ENCODE assay signal across 8 mouse cellular contexts in the genomic region with DNA sequence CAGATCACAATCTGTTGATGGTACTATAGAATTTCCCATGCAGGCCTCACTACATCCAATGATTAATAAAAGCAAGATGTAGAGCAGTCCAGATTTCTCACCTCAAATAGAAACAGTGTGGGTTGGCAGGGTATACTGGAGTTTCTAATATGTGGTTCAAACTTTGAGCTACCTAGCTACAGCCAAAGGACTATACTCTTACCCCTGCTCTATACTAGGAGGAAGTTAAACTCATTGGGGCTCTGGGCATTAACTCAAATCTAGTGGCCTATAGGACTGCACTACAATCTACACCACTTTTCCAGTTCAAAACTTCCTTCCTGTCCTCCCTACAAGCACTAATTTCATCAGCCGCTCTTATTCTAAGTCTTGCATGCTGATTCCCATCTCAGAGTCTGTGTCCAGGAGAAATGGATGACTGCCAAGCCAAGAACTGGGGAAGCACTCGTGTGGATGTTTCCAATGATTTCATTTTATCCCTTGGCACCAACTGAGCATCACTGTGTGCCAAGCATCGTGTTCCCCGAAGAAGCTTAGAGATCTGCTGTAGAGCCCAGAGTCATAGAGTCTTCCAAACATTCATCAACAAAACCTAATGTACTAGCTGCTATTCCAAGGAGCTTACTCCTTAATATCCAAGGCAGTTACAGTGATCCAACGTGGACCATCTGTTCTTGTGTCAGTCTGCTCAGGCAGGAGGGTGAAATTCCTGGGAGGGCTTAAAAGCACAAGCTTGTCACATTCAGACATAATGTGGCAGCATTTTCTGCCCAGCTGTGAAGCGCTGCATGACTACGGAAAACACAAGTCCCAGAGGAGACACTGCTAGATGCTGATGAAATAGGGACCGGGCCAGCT.
DNase-seq lines count a peak whose midpoint lies in the region; ATAC-seq lines count a peak whose summit lies in the region.

No protein-coding gene starts in this region.

- ATAC-seq in midbrain, embryonic 14.5 days (ENCODE audit: low FRiP score, low TSS enrichment): 0 out of 2 replicates have a peak, but pooled peaks have one; percentile 31
- no peak for ATAC-seq in liver, embryonic 12.5 days

- H3K9me3 ChIP-seq in midbrain, embryonic 14.5 days (ENCODE audit: control insufficient read depth, low read length): no peaks in the 10 kb centered on the region
- H3K9me3 ChIP-seq in midbrain, embryonic 10.5 days (replicated peaks): no peaks in the 10 kb centered on the region
- no peaks in the 10 kb centered on the region for H3K9me3 ChIP-seq in liver, embryonic 12.5 days (replicated peaks)

- no peaks in the 10 kb centered on the region for H3K36me3 ChIP-seq in midbrain, embryonic 14.5 days (ENCODE audit: control insufficient read depth, insufficient read depth, low read length)
- no peaks in the 10 kb centered on the region for H3K36me3 ChIP-seq in midbrain, embryonic 10.5 days
- no peaks in the 10 kb centered on the region for H3K36me3 ChIP-seq in liver, embryonic 12.5 days

- no peak overlapping the region for H3K4me3 ChIP-seq in midbrain, embryonic 14.5 days (replicated peaks; ENCODE audit: low read depth, low read length)
- no peak overlapping the region for H3K4me3 ChIP-seq in midbrain, embryonic 10.5 days
- H3K4me3 ChIP-seq in liver, embryonic 12.5 days: no peak overlapping the region

- H3K9ac ChIP-seq in midbrain, embryonic 14.5 days (replicated peaks; ENCODE audit: low read length): no peak overlapping the region
- H3K9ac ChIP-seq in liver, embryonic 12.5 days: no peak overlapping the region

- 67% methylated on average over 8 of the region's 8 CpGs for WGBS in midbrain, embryonic 14.5 days
- WGBS in midbrain, embryonic 10.5 days: 90% methylated on average over 8 of the region's 8 CpGs
- WGBS in liver, embryonic 12.5 days (ENCODE audit: insufficient replicate concordance): 68% methylated on average over 8 of the region's 8 CpGs

- H3K4me1 ChIP-seq in midbrain, embryonic 14.5 days (ENCODE audit: control insufficient read depth, insufficient read depth, low read length): no peaks in the 10 kb centered on the region
- H3K4me1 ChIP-seq in midbrain, embryonic 10.5 days: peaks cover 5% of the 10 kb centered on the region; the same call in 1 of the 2 replicates
- no peaks in the 10 kb centered on the region for H3K4me1 ChIP-seq in liver, embryonic 12.5 days

- no peaks in the 10 kb centered on the region for H3K27me3 ChIP-seq in midbrain, embryonic 14.5 days (ENCODE audit: control insufficient read depth, insufficient read depth, low read length)
- H3K27me3 ChIP-seq in midbrain, embryonic 10.5 days (ENCODE audit: low read depth, poor library complexity, severe bottlenecking): no peaks in the 10 kb centered on the region
- no peaks in the 10 kb centered on the region for H3K27me3 ChIP-seq in liver, embryonic 12.5 days (replicated peaks)

- no peak overlapping the region for H3K27ac ChIP-seq in midbrain, embryonic 14.5 days (replicated peaks; ENCODE audit: low read depth, low read length)
- H3K27ac ChIP-seq in midbrain, embryonic 10.5 days (replicated peaks): no peak overlapping the region
- H3K27ac ChIP-seq in liver, embryonic 12.5 days: no peak overlapping the region

- peak; percentile 39 for DNase-seq in midbrain, embryonic 14.5 days
- no peak for DNase-seq in midbrain, embryonic 10.5 days (ENCODE audit: low spot score)
- peak; percentile 53 for DNase-seq in gastrocnemius, adult 18-20 months (ENCODE audit: low spot score)
- DNase-seq in left cerebral cortex, adult 18-20 months (ENCODE audit: low spot score in 2 of 2): peak; percentile 35 to 42
- DNase-seq in right cerebral cortex, adult 2 months (ENCODE audit: low spot score in 2 of 2): peak; percentile 43 to 50
- DNase-seq in spleen, postnatal 36 days (ENCODE audit: low spot score in 2 of 2): no peak
- no peak for DNase-seq in thymus, postnatal 10 days (ENCODE audit: low spot score in 2 of 2)

- no peak overlapping the region for H3K4me2 ChIP-seq in midbrain, embryonic 14.5 days (ENCODE audit: low read length)
- H3K4me2 ChIP-seq in liver, embryonic 12.5 days: no peak overlapping the region

Comparison
In these comparisons a context has a peak if more than half of its experiments do, and no peak if none do; other contexts are left out.
1. DNase-seq: peak in midbrain, embryonic 14.5 days (single experiment), gastrocnemius, adult 18-20 months (single experiment), left cerebral cortex, adult 18-20 months (2 of 2) and right cerebral cortex, adult 2 months (2 of 2); none in midbrain, embryonic 10.5 days (single experiment), spleen, postnatal 36 days (0 of 2) and thymus, postnatal 10 days (0 of 2).